Mouse (Mus musculus): ENCODE results near the gene Birc3.

DNA sequence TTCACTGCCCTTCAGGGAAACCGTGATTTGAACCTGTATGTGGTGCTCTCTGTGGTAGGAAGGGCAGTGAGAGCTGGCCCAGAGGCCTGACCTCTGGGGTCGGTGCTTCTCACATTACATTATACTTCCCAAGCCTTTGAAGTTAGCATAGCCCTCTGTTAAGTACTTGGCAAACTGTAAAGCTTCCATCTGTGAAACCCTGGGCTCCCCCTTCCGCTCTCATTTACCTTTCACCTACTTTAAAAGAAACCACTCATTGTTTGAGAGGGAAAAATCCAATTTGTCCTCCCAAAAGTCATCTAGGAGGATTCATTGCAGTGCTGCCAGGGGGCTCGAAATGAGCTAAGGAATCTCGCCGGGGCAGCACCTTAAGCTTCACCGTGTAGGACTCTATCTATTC is 29.3 kb upstream of the Birc3 start:
- TF ChIP-seq CHD2 (IDR thresholded peaks at IDR 0.05; ENCODE audit: low read depth, low read length) (no peak), ZC3H11A (IDR thresholded peaks at IDR 0.05; ENCODE audit: borderline replicate concordance, low read depth, low read length) (no peak), ZNF384 (IDR thresholded peaks at IDR 0.05; ENCODE audit: low read depth, low read length) (no peak)
